Mouse (Mus musculus) layer of hippocampus, adult 9-11 months (tissue): ENCODE measurements at regions not wholly inside any gene's neighbourhood (a gene's known extent, or its start where the extent isn't known, plus 50 kb on each side); places are given as distances from the start of the nearest gene placed in this dataset.
"Not testable (repeated sequence)": the region's sequence is repeated elsewhere in the genome, so short reads cannot be mapped to it uniquely, and the experiment has no call there.

Experiments
- DNase-seq: peaks from one replicate; pipeline ENCODE4 v3.0.0; 2022

- peak; percentile 74 for DNase-seq
Measured at GRCm38 (mm10) chr15:59728817-59729560, 287.4 kb downstream of the 4933412E24Rik start.

- peak; percentile 89 for DNase-seq
Measured at GRCm38 (mm10) chr15:59728131-59728601, 288.2 kb downstream of the 4933412E24Rik start.

DNA sequence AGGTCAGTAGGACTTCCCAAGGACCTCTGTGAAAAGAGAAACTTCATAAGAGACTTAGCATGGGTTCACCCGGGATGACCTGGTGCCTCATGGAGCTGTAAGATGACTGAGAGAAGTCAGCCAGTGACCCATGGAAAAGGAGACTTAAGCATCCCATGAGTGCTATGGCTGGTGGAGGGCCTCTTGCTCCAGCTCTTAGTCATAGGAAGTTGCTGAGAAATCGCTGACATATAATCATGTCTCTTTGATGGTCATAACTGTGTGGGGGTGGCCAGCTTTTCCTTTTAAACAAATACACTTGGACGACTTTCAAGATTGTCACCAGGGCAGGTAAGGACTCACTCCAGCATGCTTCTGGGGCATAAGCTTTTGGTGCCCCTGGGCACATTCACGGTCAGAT lies 290.5 kb downstream of the 4933412E24Rik start:
- no peak for DNase-seq

GRCm38 (mm10) chr15:59722661-59723413 lies 293.6 kb downstream of the 4933412E24Rik start:
- DNase-seq = no peak

GRCm38 (mm10) chr15:59721420-59721819 lies 295.0 kb downstream of the 4933412E24Rik start:
- DNase-seq = peak; percentile 60

DNA sequence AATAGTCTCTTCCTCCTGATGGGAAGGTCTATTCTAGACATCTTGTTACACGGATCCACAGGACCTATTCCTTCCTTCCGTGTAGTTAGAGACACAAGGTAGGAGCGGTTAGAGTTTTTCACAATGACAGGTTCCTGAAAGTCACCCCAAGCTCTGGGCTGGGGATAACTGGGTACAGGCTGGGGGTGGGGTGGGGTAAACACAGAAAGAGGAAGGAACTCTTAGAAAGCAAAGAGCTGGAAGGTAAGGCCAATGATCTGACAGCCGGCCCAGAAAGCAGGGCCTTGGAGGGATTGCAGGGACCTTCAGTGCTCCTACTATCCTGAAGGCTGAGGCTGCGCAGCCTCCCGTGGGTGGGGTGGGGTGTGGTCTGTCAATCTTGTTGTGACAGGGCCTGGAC lies 295.4 kb downstream of the 4933412E24Rik start:
- DNase-seq = no peak

DNA sequence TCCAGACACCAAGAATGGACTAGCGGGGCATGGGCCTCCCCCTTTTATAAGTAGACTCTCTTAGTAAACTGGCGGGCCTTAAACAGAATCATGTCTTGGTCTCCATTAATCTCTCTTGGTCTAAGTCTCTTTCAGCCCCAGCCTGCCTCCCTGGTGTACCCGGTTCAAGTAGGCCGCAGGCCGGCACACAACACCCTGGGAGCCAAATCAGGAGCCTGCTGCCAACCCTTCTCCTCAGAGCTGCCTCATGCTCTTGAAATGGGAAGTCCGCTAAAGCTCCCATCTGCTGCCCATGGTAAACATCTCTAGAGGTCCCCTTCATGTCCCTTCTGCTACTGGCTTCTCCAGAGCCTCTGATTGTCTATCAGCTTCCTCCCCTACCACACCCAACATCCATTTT lies 296.3 kb downstream of the 4933412E24Rik start:
- DNase-seq = no peak

DNA sequence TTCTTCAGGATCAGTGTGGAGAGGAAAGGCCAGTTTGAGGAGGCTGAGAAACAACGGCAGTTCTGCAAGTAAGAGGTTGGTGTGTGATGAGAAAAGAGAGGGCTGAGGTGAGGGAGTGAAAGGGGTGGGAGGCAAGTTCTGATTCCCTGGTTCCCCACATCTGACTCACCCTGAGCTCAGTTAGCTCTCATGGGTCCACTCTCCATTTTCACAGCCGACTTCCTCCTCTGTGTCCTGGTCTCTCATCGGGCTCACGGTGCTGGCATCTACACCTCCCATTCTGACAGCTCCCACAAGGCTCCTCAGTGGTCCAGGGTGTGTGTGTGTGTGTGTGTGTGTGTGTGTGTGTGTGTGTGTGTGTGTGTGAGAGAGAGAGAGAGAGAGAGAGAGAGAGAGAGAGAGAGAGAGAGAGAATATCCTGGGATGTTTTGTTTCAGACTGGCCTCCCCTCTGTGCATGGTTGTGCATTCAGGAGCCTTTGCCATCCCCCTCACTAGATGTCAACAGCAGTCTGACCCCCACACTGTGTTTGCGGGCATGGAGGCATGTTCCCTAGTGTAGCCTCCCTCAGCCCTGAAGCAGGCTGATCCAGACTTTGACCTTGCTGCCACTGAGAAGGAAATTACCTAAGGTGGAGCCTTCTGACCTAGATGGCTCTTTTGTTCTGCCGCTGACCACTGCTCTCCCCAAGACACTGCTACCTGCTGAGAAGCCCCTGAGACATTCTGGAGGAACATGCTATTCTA lies 296.9 kb downstream of the 4933412E24Rik start:
- not testable (repeated sequence) for DNase-seq

DNA sequence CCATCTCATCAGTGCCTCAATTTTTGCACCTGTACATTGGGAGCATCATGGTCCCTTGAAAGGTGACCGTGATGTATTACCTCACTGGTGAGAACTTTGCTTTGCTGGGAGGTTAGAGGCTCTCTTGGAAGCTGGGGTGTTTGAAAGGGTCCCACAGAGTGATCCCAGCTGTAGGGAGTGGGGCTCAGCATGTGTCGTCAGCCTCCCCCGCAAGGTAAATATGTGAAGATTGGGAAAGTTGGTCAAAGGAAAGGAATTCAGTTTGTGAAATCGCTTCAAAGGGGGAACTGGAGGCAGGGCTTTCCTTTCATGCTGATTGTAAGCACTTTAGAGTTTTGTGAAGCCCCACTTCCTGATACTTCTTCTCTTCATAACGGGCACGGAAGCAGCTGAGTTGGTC lies 299.5 kb downstream of the 4933412E24Rik start:
- no peak for DNase-seq

GRCm38 (mm10) chr15:59715951-59716350 lies 300.5 kb downstream of the 4933412E24Rik start:
- no peak for DNase-seq

DNA sequence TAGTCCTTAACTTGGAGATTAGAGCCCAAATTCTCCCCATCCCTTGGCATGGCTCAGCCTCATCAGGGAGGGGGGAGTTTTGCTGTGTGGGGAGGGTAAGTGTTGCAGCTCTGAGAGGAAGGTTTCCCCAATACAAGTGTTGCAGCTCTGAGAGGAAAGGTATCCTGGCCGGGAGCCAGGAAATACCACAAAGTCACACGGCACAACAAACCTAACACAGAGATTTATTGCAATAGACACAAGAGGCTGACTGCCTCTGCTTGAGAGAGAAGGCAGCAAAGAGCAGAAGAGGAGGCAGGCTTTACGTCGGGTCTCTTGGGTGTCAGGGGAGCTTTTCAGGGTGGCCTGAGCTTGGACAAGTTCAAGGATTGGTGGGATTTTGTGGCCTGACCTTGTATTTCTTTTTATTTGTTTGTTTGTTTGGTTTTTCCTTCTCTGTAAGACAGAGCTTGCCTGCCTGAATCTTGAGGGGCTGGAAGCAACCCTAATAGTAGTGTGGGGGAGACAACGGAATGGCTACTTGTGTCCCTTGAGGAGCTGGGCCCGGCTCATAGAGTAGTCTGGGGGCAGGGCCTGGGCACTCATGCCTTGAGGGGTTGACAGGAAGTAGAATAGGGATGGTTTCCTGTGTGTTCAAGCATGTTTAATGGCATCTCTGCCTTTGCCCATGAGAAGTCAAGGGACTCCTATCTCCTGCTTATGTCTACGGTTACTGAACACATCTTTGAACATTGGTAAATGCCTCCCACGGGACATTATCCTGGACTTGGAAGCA lies 302.3 kb downstream of the 4933412E24Rik start:
- no peak for DNase-seq

DNA sequence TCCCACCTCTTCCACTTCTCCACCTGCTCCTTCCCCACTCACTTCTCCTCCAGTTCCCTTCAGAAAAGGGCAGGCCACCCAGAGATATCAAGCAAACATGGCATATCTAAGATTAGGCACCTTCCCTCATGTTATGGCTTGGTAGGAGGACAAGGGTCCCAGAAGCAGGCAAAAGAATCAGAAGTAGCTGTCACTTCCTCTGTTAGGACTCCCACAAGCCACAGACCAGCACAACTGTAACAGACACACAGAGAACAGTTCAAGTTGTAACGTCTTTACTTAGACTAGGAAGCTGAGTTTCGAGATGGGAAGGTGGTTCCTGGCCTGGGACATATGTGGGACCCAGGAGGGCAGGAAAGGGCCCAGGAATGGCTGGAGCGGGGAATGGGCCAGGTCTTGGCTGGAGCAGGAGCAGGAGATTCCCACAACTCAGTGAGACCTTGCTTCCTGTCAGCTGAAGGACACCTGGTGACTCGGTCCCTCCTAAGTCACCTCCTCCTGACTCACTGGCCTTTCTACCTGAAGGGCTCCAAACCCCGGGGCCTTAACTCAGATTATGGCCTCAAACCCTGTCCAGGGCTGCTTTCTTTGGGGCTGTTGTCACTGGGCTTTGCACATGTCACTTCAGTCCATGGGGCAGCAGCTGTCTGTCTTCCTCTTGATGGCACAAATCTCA lies 304.2 kb downstream of the 4933412E24Rik start:
- no peak for DNase-seq

DNA sequence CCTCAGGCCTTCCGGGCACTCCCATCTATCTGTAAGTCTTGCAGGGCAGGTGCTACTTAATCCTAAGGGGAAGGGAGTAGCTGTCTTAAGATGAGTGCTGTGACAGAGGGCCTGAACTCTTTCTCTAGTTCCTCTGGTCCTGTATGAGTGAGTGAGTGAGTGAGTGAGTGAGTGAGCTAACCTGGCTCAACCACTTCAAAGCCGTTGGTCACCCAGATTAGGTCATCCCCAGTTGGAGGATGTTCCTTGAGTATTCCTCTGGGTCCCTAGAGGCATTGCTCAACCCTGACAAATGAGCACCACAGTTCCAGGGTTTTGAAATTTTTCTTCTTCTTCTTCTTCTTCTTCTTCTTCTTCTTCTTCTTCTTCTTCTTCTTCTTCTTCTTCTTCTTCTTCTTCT lies 306.5 kb downstream of the 4933412E24Rik start:
- no peak for DNase-seq

DNA sequence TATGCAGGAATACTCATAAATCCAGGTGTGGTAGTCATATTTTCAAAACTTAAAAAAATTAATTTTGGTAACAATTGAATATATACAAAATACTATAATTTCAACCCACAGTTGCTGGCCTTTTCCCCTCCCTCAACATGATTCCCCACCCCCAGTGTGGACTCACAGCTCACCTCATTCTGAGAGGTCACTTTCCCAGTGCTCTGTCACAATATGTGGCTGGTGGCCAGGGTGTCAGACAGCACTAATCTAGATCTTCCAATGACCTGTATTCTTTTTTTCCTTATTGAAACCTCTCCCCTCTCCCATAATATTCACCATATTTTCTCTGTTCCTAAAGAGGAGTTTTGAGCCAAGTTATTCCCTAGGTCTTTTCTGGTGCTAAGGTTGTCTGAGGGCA lies 308.0 kb downstream of the 4933412E24Rik start:
- DNase-seq = no peak

- DNase-seq = no peak
Measured at GRCm38 (mm10) chr15:59707081-59707480, 309.3 kb downstream of the 4933412E24Rik start.
